Mouse (Mus musculus): ENCODE measurements around the gene Rmi2. TPM values are rescaled to one million over a fixed set of nuclear protein-coding genes. Genes with fewer than 3 reads are reported as not detected.
"Not testable (repeated sequence)": the region's sequence is repeated elsewhere in the genome, so short reads cannot be mapped to it uniquely, and the experiment has no call there.

Gene Rmi2
- polyA plus RNA-seq, 1 experiment, result not detected

- H3K4me1 ChIP-seq (ENCODE audit: control insufficient read depth, insufficient read depth, insufficient read length, low read length), result peaks cover 4% of the 10 kb centered on the region; the same call in 1 of the 2 replicates
- no peak overlapping the region for H3K27ac ChIP-seq (replicated peaks; ENCODE audit: low read depth, low read length)
- no peak overlapping the region for H3K4me3 ChIP-seq (ENCODE audit: insufficient read depth, low read depth, low read length)
Measured at GRCm38 (mm10) chr16:10842282-10842855, 7.5 kb downstream of the Rmi2 start.

DNA sequence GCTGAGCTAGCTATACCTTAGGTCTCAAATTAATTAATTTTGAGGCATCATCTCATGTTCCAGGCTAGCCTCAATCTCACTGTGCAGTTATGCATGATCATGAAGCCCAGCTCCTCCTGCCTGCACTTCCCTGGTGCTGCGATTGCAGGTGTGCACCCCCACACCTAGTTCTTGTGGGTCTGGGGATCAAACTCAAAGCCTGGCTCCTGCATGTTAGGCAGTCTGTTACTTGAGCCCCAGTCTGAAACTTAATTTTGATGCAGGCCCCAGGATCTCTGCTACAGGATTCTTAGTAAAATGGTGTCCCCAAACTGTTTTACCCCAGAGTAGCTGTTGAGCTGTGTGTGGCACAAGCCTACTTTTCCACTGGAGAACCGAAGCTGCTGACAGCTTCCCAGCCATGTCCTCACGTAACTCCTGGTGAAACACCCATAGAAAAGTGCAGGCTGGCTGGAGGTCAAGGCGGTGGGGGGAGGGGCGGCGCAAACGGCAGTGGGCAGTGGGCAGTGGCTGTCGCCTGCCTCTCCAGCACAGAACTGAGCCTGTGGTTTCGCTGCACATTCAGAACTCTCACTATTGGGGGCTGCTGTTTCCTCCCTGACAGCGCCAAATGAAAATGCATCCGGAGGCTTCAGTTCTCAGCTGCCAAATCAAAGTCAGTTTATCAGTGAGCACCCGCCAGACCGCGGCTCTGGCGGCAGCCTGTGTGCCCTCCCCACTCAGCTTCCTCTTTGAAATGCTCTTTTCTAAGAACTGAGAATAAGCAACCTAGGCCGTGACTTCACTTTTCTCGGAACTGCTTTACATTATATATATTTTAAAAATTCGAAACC is 8.8 kb downstream of the Rmi2 start:
- peak overlapping the region; percentile 44 for H3K4me3 ChIP-seq (ENCODE audit: insufficient read depth, low read depth, low read length)
- H3K27ac ChIP-seq (replicated peaks; ENCODE audit: low read depth, low read length), result no peak overlapping the region
- peaks cover 4% of the 10 kb centered on the region; the same call in 1 of the 2 replicates for H3K4me1 ChIP-seq (ENCODE audit: control insufficient read depth, insufficient read depth, insufficient read length, low read length)

GRCm38 (mm10) chr16:10844319-10844670 is 9.4 kb downstream of the Rmi2 start:
- Histone ChIP-seq H3K4me3 (ENCODE audit: insufficient read depth, low read depth, low read length) (no peak overlapping the region), H3K4me1 (ENCODE audit: control insufficient read depth, insufficient read depth, insufficient read length, low read length) (peaks cover 4% of the 10 kb centered on the region; the same call in 1 of the 2 replicates)

GRCm38 (mm10) chr16:10845952-10846351 is 11.1 kb downstream of the Rmi2 start:
- Histone ChIP-seq H3K27ac (replicated peaks; ENCODE audit: low read depth, low read length) (no peak overlapping the region), H3K4me1 (ENCODE audit: control insufficient read depth, insufficient read depth, insufficient read length, low read length) (peaks cover 16% of the 10 kb centered on the region), H3K4me3 (ENCODE audit: insufficient read depth, low read depth, low read length) (no peak overlapping the region)

More at GRCm38 (mm10) chr16:10844319-10844670, 9.4 kb downstream of the Rmi2 start:
- no peak overlapping the region for H3K27ac ChIP-seq (replicated peaks; ENCODE audit: low read depth, low read length)

DNA sequence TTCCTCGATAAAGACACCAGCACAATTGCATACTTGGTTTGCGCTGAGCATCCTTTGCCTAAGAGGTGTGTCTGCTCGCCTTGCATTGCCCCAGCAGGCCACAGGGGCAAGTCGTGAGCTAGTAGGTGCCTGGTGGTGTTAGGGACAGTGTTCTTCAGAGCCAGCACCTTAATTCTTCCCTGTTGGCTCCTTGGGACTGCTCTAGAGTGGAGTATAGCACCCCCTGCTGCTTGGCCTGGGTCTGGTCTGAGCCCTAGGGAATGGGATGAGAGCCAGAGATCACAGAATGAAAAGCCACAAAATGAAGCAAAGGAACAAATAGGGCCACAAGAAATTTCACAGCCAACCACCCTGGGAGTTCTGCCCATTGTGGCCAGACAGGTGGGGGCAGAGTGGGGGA is 11.6 kb downstream of the Rmi2 start:
- Histone ChIP-seq H3K27ac (replicated peaks; ENCODE audit: low read depth, low read length) (no peak overlapping the region), H3K4me1 (ENCODE audit: control insufficient read depth, insufficient read depth, insufficient read length, low read length) (peaks cover 20% of the 10 kb centered on the region), H3K4me3 (ENCODE audit: insufficient read depth, low read depth, low read length) (no peak overlapping the region)

- H3K27ac ChIP-seq (replicated peaks; ENCODE audit: low read depth, low read length), result 0 out of 2 replicates have a peak overlapping the region, but pooled peaks have one; percentile 10
- H3K4me3 ChIP-seq (ENCODE audit: insufficient read depth, low read depth, low read length), result no peak overlapping the region
- H3K4me1 ChIP-seq (ENCODE audit: control insufficient read depth, insufficient read depth, insufficient read length, low read length), result peaks cover 19% of the 10 kb centered on the region
Measured at GRCm38 (mm10) chr16:10849965-10850861, 15.4 kb downstream of the Rmi2 start.

DNA sequence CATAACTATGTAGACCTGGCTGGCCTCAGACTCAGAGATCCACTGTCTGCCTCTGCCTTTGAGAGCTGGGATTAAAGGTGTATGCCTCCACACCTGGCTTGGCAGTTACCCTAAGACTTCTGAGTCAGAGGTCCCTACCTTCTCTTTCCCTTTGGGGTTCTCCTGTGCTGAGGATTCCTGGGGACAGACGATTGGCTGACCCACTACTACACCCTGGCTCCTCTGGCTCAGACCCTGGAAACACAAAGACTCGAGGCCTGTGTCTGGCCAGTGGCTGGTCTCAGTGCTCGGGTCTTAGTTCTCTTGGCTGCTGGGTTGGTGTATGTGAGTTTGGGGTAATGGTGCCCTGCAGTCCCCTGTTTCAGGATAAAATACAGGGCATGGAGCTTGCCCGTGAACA is 16.0 kb downstream of the Rmi2 start:
- Histone ChIP-seq H3K4me3 (ENCODE audit: insufficient read depth, low read depth, low read length) (no peak overlapping the region), H3K27ac (replicated peaks; ENCODE audit: low read depth, low read length) (0 out of 2 replicates have a peak overlapping the region, but pooled peaks have one; percentile 6), H3K4me1 (ENCODE audit: control insufficient read depth, insufficient read depth, insufficient read length, low read length) (peaks cover 19% of the 10 kb centered on the region)

DNA sequence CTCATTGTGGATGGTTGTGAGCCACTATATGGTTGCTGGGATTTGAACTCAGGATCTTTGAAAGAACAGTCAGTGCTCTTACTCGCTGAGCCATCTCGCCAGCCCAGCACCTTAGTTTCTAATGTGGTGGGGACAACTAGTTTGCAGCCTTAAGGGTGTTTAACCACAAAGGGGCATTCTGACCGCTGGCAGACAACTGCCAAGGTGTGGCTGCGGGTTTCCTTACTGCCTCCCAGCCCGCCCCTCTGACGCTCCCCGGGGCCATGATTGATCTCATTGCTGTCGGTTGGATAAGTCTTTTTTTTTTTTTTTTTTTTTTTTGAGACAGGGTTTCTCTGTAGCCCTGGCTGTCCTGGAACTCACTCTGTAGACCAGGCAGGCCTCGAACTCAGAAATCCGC is 17.4 kb downstream of the Rmi2 start:
- peaks cover 19% of the 10 kb centered on the region for H3K4me1 ChIP-seq (ENCODE audit: control insufficient read depth, insufficient read depth, insufficient read length, low read length)
- H3K27ac ChIP-seq (replicated peaks; ENCODE audit: low read depth, low read length); H3K4me3 ChIP-seq (ENCODE audit: insufficient read depth, low read depth, low read length): not testable (repeated sequence)

- Histone ChIP-seq H3K4me1 (ENCODE audit: control insufficient read depth, insufficient read depth, insufficient read length, low read length) (peaks cover 13% of the 10 kb centered on the region), H3K4me3 (ENCODE audit: insufficient read depth, low read depth, low read length) (no peak overlapping the region), H3K27ac (replicated peaks; ENCODE audit: low read depth, low read length) (no peak overlapping the region)
Measured at GRCm38 (mm10) chr16:10859726-10860245, 24.9 kb downstream of the Rmi2 start.

DNA sequence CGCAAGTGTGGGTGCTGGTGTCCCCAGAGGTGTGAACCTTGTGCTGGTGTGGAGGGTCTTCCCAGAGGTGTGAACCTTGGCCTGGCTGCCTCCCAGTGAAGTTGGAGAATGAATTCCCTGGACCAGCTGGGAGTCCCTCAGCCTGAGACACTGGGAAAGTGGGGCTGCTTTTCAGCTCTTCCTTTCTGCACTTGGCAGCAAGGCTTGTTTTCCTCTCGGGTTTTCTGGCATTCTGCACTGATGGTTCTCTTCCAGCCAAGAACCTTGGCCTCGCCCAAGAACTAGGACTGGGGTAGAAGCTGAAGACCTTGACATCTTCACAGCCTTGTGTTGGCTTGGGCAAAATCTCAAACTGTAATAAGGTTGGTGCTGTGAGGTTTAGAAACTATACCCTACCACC is 26.5 kb downstream of the Rmi2 start:
- H3K4me1 ChIP-seq (ENCODE audit: control insufficient read depth, insufficient read depth, insufficient read length, low read length), result peaks cover 18% of the 10 kb centered on the region
- H3K4me3 ChIP-seq (ENCODE audit: insufficient read depth, low read depth, low read length), result no peak overlapping the region
- H3K27ac ChIP-seq (replicated peaks; ENCODE audit: low read depth, low read length), result no peak overlapping the region

- no peak overlapping the region for H3K27ac ChIP-seq (replicated peaks; ENCODE audit: low read depth, low read length)
- H3K4me1 ChIP-seq (ENCODE audit: control insufficient read depth, insufficient read depth, insufficient read length, low read length), result peaks cover 19% of the 10 kb centered on the region
- no peak overlapping the region for H3K4me3 ChIP-seq (ENCODE audit: insufficient read depth, low read depth, low read length)
Measured at GRCm38 (mm10) chr16:10864833-10865591, 30.2 kb downstream of the Rmi2 start.

DNA sequence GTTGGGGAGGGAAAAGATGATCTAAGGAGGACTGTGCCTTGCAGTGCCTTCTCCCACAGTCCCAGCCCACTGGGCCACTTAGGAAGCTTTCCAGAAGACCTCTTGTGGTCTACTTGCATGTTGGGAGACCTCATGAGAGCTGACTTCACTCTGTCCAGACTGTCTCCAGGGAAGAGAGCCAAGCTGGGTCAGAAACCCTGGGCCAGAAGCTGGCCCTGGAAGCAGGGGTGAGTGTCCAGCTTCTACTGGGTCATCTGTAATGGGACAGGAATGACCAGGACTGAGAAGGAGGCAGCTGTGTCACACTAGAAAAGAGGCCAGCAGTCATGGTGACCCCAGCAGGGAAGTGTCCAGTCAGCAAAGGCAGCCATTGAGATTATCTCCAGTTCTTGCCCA is 30.7 kb downstream of the Rmi2 start:
- Histone ChIP-seq H3K4me3 (ENCODE audit: insufficient read depth, low read depth, low read length) (no peak overlapping the region), H3K4me1 (ENCODE audit: control insufficient read depth, insufficient read depth, insufficient read length, low read length) (peaks cover 19% of the 10 kb centered on the region), H3K27ac (replicated peaks; ENCODE audit: low read depth, low read length) (no peak overlapping the region)

DNA sequence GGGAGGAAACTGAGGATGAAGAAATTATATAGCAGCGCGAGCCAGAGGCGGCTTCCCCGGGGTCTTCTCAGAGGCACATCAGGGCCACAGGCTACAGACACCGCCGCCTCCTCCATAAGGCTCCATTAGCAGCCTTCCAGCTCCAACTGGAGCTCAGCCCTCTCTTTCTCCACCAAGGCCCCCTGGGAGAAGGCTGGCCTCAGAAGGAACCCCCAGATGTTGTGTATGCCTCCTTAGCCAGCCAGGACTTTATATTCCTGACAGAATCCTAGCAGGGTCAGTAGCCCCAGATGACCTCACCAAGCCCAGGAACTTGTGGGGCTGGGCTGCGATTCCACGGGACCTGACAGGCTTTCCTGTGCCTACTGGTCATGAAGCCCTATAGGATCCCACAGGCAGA is 32.0 kb downstream of the Rmi2 start:
- Histone ChIP-seq H3K4me3 (ENCODE audit: insufficient read depth, low read depth, low read length) (no peak overlapping the region), H3K4me1 (ENCODE audit: control insufficient read depth, insufficient read depth, insufficient read length, low read length) (peaks cover 10% of the 10 kb centered on the region), H3K27ac (replicated peaks; ENCODE audit: low read depth, low read length) (no peak overlapping the region)

- H3K27ac ChIP-seq (replicated peaks; ENCODE audit: low read depth, low read length), result no peak overlapping the region
- no peak overlapping the region for H3K4me3 ChIP-seq (ENCODE audit: insufficient read depth, low read depth, low read length)
- peaks cover 10% of the 10 kb centered on the region for H3K4me1 ChIP-seq (ENCODE audit: control insufficient read depth, insufficient read depth, insufficient read length, low read length)
Measured at GRCm38 (mm10) chr16:10867501-10867900, 32.6 kb downstream of the Rmi2 start.
